Mouse (Mus musculus) G1E-ER4 (cell line): ENCODE results near the gene Acvr2b. TPM values are rescaled to one million over a fixed set of nuclear protein-coding genes. Genes with fewer than 3 reads are reported as not detected.

Experiments
- GATA1 ChIP-seq: IDR thresholded peaks from one replicate; pipeline ENCODE4 v1.8.0; 2012; ENCODE audit warnings: low read length, inconsistent platforms
- polyA plus RNA-seq: library from polyadenylated mRNA; stranded (reverse); fragments of >175 nt; gene quantifications from 2 replicates; pipeline ENCODE4 v1.2.3, GENCODE M21; 2012

Gene Acvr2b
- 11.7 and 12.2 TPM in 2 replicates for polyA plus RNA-seq

GRCm38 (mm10) chr9:119401801-119402214 lies at the start of gene Acvr2b:
Acvr2b (plus strand) TSS chr9:119402118.
- TF ChIP-seq GATA1 = no peak

GRCm38 (mm10) chr9:119353926-119354325 lies 48.0 kb upstream of the Acvr2b start:
- TF ChIP-seq GATA1 = no peak

GRCm38 (mm10) chr9:119355943-119356342 lies 46.0 kb upstream of the Acvr2b start:
- TF ChIP-seq GATA1 = no peak

GRCm38 (mm10) chr9:119357331-119358057 lies 44.4 kb upstream of the Acvr2b start, which contains the start of gene Xylb:
Xylb (plus strand) TSS chr9:119357381.
- no peak for TF ChIP-seq GATA1

GRCm38 (mm10) chr9:119358058-119358429 lies 43.9 kb upstream of the Acvr2b start:
- no peak for TF ChIP-seq GATA1

DNA sequence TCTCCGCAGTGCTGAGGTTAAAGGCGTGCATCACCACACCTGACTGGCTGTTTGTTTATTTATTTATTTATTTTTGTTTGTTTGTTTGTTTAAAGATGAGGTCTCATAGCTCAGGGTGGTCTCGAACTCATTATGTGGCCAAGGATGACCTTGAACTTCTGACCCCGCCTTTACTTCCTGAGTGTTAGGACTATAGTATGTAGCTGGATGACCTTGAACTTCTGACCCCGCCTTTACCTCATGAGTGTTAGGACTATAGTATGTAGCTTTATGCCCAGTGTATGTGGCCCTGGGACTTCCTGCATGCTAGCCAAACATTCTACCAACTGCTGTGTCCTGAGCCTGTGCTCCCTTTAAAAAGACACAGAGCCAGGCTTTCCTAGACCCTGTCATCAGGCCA lies 40.5 kb upstream of the Acvr2b start:
- no peak for TF ChIP-seq GATA1

- no peak for TF ChIP-seq GATA1
Measured at GRCm38 (mm10) chr9:119363229-119363628, 38.7 kb upstream of the Acvr2b start.

- TF ChIP-seq GATA1 = no peak
Measured at GRCm38 (mm10) chr9:119365284-119365683, 36.6 kb upstream of the Acvr2b start, which contains the start of gene Slc22a14. Slc22a14 (minus strand) TSS chr9:119365553.

GRCm38 (mm10) chr9:119368367-119368766 lies 33.6 kb upstream of the Acvr2b start:
- TF ChIP-seq GATA1 = no peak

DNA sequence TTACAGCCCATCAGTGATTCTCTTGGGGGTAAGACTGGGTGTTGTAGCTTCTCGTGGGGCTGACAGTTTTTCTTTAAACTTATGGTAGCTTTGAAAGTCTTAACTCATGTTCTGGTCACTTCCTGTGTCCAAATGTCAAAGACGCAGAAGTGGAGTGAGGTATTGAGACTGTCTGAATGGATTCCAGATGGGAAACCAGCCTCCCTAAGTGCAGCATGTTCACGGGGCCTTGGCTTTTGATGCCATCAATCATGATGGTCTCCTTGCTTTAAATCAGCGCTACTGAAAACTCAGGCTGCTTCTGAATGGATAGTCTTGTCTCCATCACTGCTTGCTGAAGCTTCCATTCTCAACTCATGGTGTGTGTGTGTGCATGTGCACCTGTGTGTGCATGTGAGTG lies 30.7 kb upstream of the Acvr2b start:
- no peak for TF ChIP-seq GATA1

DNA sequence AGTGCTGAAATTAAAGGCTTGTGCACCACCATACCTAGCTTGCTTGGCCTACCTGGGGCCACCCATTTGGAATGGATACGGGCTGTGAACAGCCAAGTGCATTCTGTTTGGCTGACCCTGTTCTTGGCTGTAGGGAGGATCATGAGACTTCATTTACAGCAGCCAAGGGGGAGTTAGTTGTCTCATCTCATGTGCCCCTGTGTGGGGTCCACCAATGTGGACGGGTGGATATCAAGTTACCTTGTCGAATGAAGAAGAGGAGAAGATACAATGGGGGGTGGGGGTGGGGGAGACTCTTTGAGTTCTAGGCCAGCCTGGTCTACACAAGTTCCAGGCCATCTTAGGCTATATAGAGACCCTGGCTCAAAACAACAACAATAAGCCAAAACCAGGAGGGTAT lies 26.9 kb upstream of the Acvr2b start:
- no peak for TF ChIP-seq GATA1

DNA sequence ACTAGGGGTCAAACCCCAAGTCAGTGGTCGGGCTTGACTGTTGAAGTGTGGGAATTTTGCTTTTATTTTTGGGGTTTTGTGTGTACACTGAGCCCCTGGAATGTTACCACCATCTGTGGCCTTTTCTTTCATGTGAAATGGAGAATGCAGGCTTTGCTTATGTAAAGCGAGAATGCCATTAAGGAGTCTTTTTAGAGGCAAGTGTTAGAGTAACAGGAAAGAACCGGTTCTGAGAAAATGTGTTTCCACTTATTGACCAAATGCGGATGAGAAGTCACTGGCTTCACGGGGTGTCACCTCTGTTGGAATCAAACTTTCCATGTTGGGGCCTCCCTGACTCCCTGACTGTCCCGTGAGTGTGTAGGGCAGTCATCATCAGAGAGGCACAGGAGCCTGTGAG lies 26.4 kb upstream of the Acvr2b start:
- TF ChIP-seq GATA1 = no peak

GRCm38 (mm10) chr9:119378231-119378630 lies 23.7 kb upstream of the Acvr2b start:
- TF ChIP-seq GATA1 = no peak

DNA sequence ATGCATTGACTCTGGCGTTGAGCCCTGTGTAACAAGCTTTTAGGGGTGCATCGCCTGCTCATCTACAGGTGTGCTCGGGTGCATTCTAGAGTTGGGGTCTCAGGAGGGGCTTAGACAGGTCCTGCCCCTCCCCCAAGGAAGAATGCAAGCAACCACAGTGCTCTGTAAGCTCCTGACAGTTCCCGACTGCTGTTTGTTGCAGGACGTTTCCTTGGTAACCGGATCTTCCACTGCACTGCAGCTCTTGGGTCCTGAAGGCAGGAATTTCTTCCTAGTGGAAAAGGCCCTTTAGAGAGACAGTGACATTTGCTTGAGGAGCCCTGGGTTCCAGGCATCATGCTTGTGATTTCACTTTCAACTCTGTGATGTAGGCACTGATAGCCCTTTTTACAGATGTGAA lies 19.3 kb upstream of the Acvr2b start:
- no peak for TF ChIP-seq GATA1

GRCm38 (mm10) chr9:119388956-119389355 lies 13.0 kb upstream of the Acvr2b start:
- TF ChIP-seq GATA1 = no peak

- TF ChIP-seq GATA1 = no peak
Measured at GRCm38 (mm10) chr9:119390214-119390613, 11.7 kb upstream of the Acvr2b start.

GRCm38 (mm10) chr9:119394808-119395207 lies 7.1 kb upstream of the Acvr2b start:
- no peak for TF ChIP-seq GATA1
